Mouse (Mus musculus) heart, adult 8-10 months (tissue): ENCODE results near the gene Rbm17. TPM values are rescaled to one million over a fixed set of nuclear protein-coding genes. Genes with fewer than 3 reads are reported as not detected.
A peak's percentile ranks its signal among the peaks of the same experiment; 100 is the strongest.
"Not testable (repeated sequence)": the region's sequence is repeated elsewhere in the genome, so short reads cannot be mapped to it uniquely, and the experiment has no call there.

Experiments used
- DNase-seq: peaks from one replicate; pipeline ENCODE4 v3.0.0; 2022; ENCODE audit warnings: low spot score
- total RNA-seq, 4 experiments: library from RNA; stranded (reverse); gene quantifications; 2 replicates each; pipeline ENCODE4 v1.2.4; 2022

Rbm17 gene
- total RNA-seq = 10 to 100 TPM; 46.0 to 59.0 (median 51.3) TPM

DNA sequence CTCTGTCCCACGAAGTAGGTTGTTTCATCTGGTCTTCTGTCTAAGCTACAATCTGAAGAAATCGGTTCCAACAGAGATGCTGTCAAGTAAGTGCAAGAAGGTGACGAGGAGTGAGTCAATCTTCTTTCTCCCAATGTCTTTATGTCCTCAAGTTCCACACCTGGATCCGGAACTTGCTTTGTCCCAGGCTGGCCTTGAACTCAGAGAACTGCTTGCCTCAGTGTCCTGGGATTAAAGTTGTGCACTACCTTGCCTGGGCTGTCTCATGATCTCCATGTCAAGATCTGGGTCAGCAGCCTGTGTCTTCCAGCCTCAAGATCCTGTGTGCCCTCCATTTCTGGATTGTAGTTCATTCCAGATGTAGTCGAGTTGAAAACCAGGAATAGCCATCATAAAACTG, at the start of gene Rbm17:
Gene Rbm17 (minus strand): TSS at position 101 of the 400 bp plus-strand sequence.
- DNase-seq = no peak

DNA sequence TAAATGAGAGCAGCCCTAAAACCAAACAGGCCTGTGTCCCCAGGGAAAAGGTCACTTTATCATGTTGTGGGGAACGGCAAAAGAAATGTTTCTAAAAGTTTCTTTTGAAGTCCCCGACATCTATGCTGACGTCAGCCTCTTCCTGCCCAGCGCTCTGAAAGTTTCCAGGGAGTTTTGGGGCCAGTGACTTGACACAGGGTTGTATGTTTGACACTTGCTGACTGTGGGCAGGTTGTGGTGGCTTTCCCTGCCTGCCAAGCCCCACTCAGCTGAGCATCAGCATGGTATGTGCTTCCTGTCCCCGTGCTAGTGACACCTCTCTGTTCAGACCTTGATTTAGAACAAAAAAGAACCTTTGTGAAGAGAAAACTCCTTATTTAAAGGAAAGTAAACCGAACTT, 49.4 kb upstream of the Rbm17 start:
- DNase-seq = no peak

DNA sequence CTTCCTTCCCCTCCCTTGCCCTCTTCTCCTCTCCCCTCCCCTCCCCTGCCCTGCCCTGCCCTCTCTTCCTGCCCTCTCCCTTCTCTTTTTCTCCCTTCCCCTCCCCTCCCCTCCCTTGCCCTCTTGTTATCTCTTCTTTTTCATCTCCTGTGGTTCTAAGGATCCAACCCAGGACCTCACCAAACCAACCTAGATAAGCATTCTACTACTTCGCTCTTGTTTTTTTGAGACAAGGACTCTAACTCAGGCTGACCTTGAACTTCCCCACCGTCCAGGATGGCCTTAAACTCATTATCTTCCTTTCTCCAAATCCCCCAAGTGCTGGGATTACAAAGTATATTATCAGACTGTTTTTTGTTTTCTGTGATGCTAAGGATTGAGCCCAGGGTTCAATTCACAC, 48.8 kb upstream of the Rbm17 start:
- DNase-seq = no peak

DNA sequence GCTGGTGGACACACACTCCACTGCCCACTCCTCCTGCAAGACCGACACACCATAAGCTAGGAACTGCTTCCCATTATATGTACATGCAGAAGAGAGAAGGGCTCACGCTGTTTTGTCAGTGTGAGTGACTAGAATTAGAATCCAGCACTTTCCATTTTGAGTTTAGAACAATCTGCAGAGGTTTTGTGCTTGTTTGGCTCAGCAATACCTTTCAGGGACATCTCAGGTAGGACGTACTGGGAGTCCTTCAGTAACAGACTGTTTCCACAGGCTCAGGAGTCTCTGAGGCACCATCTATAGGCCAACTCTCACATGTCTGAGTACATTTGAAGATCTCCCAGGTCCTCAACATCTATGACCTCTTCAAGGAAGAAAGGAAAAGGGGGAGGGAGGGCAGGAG, 48.2 kb upstream of the Rbm17 start:
- DNase-seq = no peak

DNA sequence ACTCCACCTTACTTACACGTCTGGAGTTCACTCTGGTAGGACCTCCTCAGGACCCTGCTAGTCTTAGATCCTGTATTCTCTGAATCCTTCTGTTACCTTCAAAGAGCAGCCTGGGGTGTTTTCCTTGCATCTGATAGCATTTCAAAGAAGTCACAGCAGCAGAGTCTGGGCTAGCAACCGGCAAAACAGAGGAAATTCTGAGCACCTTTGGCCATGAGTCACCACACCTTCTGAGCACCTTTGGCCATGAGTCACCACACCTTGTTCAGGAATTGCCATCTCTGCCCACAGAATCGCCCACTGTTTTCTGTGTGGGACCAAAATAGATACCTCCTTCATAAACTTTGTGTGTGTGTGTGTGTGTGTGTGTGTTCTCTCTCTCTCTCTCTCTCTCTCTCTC, 47.5 kb upstream of the Rbm17 start:
- no peak for DNase-seq

DNA sequence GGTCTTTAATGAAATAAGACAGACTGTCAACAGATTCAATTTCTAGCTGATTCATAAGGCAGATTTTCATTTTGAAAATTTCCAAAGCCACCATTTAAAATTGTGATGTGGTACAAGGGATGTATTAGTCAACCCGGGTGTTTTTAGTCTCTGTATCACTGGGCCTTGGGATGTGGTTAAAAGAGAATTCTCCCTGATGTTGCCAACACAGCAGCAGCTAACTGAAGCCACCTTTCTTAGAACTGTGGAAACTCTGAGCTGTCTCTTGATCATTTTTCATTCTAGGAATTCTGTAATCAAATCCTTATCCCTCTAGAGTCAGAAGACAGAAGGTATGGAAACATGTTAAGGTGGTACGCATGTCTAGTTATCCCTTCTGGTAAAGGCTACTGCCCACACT, 41.3 kb upstream of the Rbm17 start:
- DNase-seq = no peak

DNA sequence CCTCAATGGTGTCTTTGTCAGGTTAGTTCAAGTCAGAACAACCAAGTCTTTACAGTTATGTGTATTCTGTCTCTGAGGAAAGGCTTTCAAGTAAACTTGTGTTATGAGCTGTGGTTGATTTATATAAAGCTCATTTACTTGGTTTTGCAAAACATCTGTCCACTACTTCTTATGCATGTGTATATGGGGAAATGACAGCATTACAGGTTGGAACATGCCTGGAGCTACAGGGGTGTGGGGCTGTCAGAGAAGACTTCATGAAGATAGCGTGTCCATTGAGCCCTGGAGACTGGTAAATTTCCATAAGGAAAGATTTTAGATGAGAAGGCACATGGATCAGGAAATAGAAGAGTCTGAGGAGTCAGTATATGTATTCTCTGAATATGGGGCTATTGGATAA, 40.1 kb upstream of the Rbm17 start:
- no peak for DNase-seq

DNA sequence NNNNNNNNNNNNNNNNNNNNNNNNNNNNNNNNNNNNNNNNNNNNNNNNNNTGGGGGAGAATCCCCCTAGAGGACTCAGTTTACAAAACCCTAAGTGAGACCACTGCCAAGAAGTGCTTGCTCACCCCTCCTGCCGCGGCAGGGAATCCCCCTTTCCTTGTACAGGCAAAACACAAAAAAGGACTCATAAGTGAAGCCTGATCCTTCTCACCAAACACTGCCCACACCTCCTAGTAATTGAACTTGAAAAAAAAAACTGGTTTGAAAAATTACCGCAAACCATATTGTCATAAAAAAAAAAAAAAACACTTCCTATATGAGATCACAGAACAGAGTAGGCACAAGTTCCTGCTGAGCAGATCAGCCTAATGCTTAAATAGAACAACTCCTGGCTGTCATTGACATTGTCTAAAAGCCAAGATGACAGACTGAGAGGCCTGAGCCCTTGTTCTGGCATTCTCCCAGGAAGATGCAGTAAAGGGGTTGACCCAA, 38.5 kb upstream of the Rbm17 start, which contains the start of gene Il2ra:
Gene Il2ra (plus strand): TSS at position 357 of the 491 bp plus-strand sequence.
- no peak for DNase-seq

DNA sequence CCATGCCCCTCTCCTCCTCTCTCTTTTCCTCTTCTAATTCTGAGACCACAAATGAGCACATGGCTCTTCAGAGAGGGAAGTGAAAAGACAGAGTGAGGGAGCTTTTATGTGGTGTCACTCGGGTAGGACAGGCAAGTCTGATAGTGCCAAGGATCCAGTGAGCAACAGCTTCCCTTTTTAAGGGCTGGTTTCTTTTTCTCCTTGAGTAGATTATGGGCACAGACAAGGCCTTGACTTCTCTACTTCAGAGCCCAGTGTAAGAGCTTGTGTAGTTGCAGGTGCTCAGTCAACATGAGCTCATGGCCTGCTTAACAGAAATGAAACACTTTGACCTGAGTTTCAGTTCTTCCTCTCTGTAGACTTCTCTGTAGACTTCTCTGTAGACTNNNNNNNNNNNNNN, 33.2 kb upstream of the Rbm17 start:
- DNase-seq = peak; percentile 6

DNA sequence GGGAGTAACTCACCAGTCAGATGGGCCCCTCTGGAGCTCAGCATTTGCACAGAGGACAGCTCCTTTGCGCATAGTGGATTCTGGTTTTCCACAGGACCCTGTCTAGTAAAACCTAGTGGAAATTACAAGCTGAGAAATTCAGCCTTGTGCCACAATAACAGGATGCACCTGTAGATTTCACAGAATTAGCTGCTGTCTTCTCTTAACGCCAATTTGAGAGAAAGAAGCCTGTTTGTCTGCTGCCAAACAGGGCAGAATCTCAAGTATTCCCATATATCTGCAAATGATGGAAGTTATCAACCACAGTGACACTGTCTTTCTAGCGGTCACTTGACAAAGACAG, 32.2 kb upstream of the Rbm17 start:
- DNase-seq = no peak

DNA sequence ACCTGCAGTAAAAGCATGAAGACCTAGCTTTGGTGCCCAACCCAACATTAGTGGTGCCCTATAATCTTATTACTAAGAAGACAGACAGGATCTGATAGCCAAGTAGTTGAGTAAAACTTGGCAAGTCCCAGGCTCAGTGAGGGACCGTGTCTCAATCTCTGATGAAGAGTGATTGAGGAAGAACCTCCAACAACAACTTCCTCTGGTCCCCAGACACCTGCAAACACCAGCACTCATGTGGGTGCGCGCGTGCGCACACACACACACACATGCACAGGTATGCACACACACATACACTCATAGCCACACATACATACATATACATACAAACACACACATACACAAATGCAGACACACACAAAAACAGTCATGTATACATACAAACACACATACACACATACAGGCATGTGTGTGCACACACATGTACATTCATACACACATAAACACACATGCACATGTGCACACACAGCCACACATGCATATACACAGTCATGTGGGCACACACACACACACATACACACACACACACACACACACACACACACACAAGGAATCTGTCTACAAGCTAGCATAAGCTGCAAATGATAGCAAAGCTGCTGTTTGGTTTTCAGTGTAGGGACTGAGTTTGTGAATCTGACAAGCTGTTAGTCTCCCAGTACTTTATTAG, 31.7 kb upstream of the Rbm17 start:
- DNase-seq = no peak

DNA sequence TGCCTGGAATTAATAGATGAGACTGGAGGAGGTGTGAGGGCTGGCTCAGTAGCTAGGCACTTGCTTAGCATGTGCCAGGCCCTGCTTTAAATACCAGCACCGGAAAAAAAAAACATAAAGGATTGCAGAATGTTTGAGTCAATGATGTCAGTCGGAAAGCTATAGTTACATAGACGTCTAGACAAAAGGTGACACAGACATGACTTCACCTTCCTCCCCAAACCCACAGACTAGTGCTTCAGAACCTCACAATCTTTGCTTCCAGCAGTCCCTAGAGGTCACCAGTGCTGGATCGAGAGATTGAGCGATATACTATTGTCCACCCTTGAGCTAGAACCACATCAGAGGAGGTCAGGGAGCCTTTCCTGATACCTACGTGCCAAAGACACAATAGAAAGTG, 31.1 kb upstream of the Rbm17 start:
- DNase-seq = no peak

DNA sequence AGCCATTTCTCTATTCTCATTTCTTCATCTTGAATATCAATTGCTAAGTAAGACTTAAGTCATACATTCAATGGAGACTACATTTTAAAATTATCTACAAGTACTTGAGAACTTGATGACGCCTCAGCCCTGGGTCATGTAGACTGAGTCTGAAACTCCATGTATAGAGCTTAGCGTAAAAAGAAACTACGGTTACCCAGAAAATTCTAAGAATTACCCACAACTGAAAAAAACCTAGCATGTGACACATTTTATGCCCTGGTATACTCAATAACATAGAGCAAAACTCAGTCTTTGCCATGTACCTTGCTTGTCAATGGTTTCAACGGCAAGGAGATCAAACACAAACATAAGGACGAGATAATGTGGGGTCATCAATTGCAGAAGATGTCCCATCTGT, 21.9 kb upstream of the Rbm17 start, which contains the start of gene Gm17490:
Gene Gm17490 (minus strand): TSS at position 375 of the 400 bp plus-strand sequence.
- DNase-seq = no peak

DNA sequence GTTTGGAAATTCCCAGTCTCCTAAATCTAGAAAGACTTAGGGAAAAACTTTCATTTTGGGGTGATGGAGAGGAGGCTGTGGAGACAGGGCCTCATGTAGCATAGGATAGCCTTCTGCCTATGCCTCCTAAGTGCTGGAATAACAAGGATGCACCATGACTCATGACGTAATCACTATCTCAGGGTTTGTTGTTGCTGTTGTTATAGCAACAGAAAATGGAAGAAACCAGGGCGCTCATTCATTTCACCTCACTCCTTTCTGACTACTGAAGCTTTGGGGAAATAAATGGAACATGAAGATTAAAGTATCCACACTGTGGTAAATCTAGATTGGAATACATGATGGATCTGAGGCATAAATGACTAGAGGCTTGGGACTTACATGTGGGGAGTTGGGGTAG, 19.8 kb upstream of the Rbm17 start:
- no peak for DNase-seq

DNA sequence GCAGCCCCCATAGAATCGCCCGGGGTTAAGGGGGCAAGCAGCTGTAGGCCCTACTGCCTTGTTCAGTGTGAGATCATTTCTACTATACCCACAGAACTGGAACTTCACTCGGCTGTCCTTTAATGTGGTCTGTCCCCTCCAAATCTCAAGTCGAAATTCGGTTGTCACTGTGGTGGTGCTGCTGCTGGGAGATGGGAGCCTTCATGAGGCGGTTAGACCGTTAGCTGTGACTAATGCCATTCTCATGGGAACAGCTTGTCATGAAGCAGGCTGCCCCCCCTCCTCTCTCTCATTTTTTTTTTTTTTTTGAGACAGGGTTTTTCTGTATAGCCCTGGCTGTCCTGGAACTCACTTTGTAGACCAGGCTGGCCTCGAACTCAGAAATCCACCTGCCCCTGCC, 19.2 kb upstream of the Rbm17 start:
- DNase-seq = no peak

DNA sequence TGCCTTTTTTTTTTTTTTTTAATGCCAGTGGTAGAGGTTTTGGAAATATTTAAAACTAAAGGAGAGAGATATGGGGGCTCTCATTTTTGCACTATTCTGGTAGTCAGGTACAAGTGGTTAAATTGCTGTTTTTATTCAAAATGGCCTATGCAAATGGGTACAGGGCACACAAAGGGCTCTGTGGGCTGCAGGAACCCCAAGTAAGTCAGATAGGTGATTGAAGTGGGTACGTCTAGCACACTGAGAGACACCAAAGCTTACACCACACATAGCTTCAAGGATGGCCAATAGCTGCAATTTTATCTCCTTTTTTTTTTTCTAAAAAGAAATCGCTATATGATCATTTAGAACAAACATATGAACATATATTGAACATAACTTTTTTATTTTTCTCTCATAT, 15.6 kb upstream of the Rbm17 start:
- DNase-seq = no peak

DNA sequence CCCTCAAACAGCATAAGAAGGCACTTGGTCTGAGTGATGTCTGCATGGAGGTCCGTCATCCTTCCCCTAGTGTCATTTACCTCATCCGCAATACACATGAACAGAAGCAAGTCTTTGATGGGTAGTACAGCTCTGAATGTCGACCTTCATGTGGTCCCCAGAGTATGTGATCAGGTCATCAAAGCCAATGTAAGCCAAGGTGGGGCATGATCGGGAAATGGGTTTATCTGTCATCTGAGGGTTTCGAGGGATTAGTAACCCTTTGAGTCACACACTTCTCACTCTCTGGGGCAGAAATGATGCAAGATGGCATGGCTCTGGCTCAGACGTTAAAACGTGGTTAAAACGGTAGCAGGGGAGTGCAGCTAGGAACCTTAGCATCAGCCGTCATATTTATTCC, 12.9 kb upstream of the Rbm17 start:
- no peak for DNase-seq

DNA sequence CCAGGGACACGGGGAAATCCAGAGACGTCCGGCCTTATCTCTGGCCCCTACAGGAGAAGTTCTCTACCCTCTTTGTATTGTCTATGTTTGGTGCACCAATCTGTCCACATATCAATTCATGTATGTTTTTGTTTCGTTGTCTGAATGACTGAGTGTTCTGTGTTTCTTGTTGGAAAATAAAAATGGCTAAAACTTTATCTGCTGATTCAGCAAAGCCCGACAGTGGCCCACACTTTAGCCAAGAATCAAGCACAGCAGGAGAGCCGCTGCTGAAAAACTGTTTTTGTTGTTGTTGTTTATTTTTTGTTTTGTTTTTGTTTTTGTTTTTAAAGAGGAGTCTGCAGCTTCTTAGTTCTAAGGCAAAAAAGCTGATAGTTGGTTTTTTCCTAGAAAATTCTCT, 9.0 kb upstream of the Rbm17 start:
- not testable (repeated sequence) for DNase-seq

DNA sequence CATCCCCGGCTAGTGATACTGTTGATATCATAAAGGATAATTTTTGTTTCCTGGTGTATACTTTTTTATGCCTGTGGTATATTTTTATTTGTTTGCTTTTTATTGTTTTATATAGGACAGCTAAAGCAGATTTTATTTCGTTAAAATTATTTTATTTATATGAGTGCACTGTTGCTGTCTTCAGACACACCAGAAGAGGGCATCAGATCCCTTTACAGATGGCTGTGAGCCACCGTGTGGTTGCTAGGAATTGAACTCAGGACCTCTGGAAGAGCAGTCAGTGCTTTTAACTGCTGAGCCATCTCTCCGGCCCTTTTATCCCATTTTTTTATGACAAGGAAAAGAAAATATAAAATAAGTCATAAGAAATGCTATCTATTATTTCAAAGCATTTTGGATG, 2.8 kb upstream of the Rbm17 start:
- not testable (repeated sequence) for DNase-seq

DNA sequence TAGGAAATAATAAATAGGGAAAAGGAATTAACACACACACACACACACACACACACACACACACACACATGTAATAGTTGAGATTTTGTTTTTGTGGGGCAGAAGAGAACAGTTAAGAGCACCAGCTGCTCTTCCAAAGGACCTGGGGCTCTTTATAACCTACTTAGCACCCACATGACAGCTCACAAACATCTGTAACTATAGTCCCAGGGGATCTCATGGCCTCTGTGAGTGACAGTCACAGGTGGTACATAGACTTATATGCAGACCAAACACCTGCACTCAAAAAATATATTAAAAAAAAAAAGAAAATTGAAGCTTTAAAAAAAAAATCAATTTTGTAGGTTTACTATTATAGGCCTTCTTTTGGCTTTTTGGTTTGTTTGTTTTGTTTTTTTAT, 958 bp upstream of the Rbm17 start:
- DNase-seq = no peak

DNA sequence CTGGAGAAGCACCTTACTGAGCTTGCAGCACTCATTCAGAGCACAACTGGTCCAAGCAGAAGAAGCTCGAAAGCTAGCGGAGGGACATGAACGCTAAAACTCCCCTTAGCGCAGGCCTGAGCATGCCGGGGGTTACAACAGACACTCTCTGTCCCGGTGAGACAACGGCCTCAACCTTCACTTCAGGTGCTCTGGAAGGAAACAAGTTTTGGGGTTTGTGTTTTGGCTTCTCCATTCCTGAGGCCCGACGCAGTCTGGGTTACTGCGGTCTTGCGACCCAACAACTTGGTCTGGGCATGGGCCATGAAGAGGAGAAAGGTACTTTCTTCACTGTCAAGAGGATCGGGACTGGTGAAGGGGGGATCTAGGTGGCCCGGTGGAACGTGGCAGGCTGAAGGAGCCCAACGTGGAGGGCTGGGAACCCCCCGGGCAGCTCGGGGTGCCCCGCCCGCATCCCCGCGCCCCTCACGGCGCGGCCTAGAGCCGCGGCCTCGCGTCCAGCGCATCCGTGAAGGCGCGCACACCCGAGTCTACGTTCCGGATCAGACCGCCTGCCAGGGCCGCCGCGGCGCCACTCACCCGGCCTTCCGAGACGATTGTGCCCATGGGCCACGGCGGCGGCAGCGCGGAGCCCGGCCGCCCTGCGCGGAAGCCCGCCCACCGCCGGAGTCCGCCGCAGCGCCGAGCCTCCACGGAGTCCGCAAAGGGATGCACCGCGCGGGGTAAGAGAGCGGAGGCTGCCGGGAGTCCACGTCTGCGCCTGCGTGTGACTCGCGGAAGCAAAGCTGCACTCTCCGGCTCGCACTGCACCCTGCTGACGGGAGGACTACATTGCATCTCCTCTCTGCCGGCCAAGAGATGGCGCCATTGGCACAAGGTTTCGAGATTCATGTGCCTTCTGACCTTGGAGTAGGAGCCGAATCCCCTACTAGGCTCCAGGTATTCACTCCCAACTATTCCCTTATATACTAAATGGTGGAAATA, 1.2 kb downstream of the Rbm17 start:
- peak; percentile 93 for DNase-seq

DNA sequence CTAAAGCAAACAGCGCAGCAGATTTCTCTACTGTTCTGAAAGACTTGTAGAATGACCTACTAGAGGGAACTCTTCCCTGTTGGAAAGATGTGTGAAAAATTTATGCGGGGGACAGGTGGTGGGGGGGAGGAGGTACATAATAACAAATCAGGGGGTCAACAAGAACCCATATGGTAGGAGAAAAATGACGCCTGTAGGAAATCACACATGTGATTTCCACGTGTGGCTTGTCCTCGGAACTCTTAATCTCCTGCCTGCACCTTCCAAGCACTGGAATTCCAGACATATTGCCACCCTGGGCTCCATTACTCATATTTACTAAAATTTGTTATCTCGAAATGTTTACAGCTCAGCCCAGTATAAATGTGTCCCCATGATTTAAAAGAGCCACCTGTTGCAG, 2.2 kb downstream of the Rbm17 start:
- no peak for DNase-seq

DNA sequence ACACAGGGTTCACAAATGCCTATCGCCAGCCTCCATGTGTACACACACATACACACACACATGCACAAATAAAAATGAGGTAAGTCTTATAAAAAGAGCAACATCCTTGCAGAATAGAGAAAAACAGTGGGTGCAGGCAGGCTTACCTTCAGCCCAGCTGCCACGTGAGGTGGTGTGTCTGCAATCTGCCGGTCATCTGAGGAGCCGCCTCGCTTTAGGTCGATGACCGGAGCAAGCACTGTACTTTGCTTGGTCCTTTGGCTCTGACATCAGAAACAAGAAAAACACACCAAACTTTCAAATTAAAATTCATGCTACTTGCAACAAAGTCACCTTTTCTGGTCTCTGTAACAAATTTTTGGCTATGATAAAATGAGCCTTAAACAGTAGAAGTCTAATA, 6.0 kb downstream of the Rbm17 start:
- DNase-seq = no peak
